Mouse (Mus musculus) G1E (cell line): ENCODE data around the gene Max.

Experiments used
- CTCF ChIP-seq: IDR thresholded peaks from 2 replicates; pipeline ENCODE4 v1.5.1; 2012; ENCODE audit warnings: low read depth, low read length, inconsistent platforms, mixed read lengths
- TAL1 ChIP-seq: conservative IDR thresholded peaks from 2 replicates; pipeline ENCODE4 v1.6.1; 2012; ENCODE audit warnings: low read depth, low read length, inconsistent platforms, mixed read lengths

DNA sequence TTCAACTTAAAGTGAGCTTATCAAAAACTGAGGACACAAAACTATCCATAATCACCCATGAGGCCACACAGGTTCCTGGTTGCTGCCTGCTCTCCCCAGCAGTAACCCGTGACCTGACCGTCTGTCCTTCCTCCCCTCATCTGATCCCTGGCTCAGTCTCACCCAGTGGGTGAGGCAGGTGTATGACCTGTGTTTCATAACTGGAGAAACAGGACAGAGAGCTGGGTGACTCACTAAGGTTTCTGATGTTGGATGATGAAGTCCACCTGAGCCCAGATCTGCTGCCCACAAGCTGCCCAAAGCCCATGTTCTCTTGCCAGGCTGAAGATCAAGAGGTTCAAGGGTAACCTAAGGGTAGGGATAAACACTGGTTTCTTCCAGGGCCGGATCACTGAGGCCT lies 35.0 kb downstream of the Max start:
- no peak for TF ChIP-seq CTCF
- no peak for TF ChIP-seq TAL1
